In genomic region chr14:41263853-41264755, GRCm38 (mm10) we compare ENCODE assay signal across 11 mouse cellular contexts. TPM values are rescaled to one million over a fixed set of nuclear protein-coding genes. Genes with fewer than 3 reads are reported as not detected.
DNase-seq lines count a peak whose midpoint lies in the region; ATAC-seq and TF ChIP-seq lines count a peak whose summit lies in the region.
"Not testable (repeated sequence)": the region's sequence is repeated elsewhere in the genome, so short reads cannot be mapped to it uniquely, and the experiment has no call there.
"Had no signal": no experiment of that assay in that cellular context is flagged by ENCODE, and none has a peak within 500 bp of the region (broad histone marks: within the 10 kb centered on the region; RNA-seq: fewer than 3 reads in every experiment).

No protein-coding gene starts in this region.

- peak overlapping the region; percentile 50 for H3K4me2 ChIP-seq in hindbrain, embryonic 14.5 days (replicated peaks)
- peak overlapping the region; percentile 34; the same call in 1 of the 2 replicates for H3K4me2 ChIP-seq in limb, embryonic 14.5 days (replicated peaks; ENCODE audit: low read depth, low read length, severe bottlenecking)
- H3K4me2 ChIP-seq in neural tube, embryonic 11.5 days (ENCODE audit: low read depth), result peak overlapping the region; percentile 34; the same call in 1 of the 2 replicates
- H3K4me2 ChIP-seq in stomach, embryonic 16.5 days (ENCODE audit: low read depth, low read length), result peak overlapping the region; percentile 34; the same call in 1 of the 2 replicates

- peak; percentile 91 for ATAC-seq in hindbrain, embryonic 14.5 days (ENCODE audit: low FRiP score)
- ATAC-seq in limb, embryonic 14.5 days (ENCODE audit: low FRiP score, low read depth), result peak; percentile 68; the same call in 1 of the 2 replicates
- peak; percentile 88 for ATAC-seq in neural tube, embryonic 11.5 days (ENCODE audit: insufficient read depth, low FRiP score, low TSS enrichment)
- ATAC-seq in stomach, embryonic 16.5 days (ENCODE audit: insufficient read depth, low FRiP score), result not testable (repeated sequence)

- not testable (repeated sequence) for H3K27ac ChIP-seq in hindbrain, embryonic 14.5 days; limb, embryonic 14.5 days (replicated peaks; ENCODE audit: low read depth, low read length); neural tube, embryonic 11.5 days (ENCODE audit: low read depth, low read length); stomach, embryonic 16.5 days (ENCODE audit: low read length)

- 7% methylated on average over 22 of the region's 29 CpGs for WGBS in hindbrain, embryonic 14.5 days
- 5% methylated on average over 14 of the region's 29 CpGs for WGBS in limb, embryonic 14.5 days
- 4% methylated on average over 19 of the region's 29 CpGs for WGBS in neural tube, embryonic 11.5 days
- 7% methylated on average over 26 of the region's 29 CpGs for WGBS in stomach, embryonic 16.5 days

- DNase-seq in R1 (ENCODE audit: low read depth, low spot score), result peak; percentile 1
- peak; percentile 0 for DNase-seq in embryo, embryonic 9.5 days (ENCODE audit: extremely low spot score)
- peak; percentile 48 to 70 for DNase-seq in frontal cortex, postnatal 36 days (ENCODE audit: low spot score in 2 of 2)
- DNase-seq in hindbrain, embryonic 14.5 days (ENCODE audit: low spot score); limb, embryonic 14.5 days (ENCODE audit: low spot score): not testable (repeated sequence)
- peak; percentile 11 to 18 for DNase-seq in layer of hippocampus, adult 8-10 months (ENCODE audit: low spot score in 2 of 2)
- DNase-seq in neural tube, embryonic 11.5 days (ENCODE audit: low spot score), result peak; percentile 9

- not testable (repeated sequence) for H3K36me3 ChIP-seq in hindbrain, embryonic 14.5 days (replicated peaks; ENCODE audit: control insufficient read depth, insufficient read depth); limb, embryonic 14.5 days (ENCODE audit: control insufficient read depth, insufficient read depth, low read length); neural tube, embryonic 11.5 days (ENCODE audit: control insufficient read depth, insufficient read depth, low read length); stomach, embryonic 16.5 days (ENCODE audit: control insufficient read depth, insufficient read depth, low read length)

- H3K9ac ChIP-seq in hindbrain, embryonic 14.5 days; limb, embryonic 14.5 days (ENCODE audit: low read depth, low read length, severe bottlenecking); neural tube, embryonic 11.5 days (ENCODE audit: low read length); stomach, embryonic 16.5 days (ENCODE audit: low read length): not testable (repeated sequence)

- H3K4me3 ChIP-seq in hindbrain, embryonic 14.5 days (replicated peaks; ENCODE audit: low read length), result peak overlapping the region; percentile 27
- 0 out of 2 replicates have a peak overlapping the region, but pooled peaks have one; percentile 18 for H3K4me3 ChIP-seq in limb, embryonic 14.5 days (replicated peaks; ENCODE audit: low read length)
- not testable (repeated sequence) for H3K4me3 ChIP-seq in neural tube, embryonic 11.5 days (ENCODE audit: low read depth, low read length)
- H3K4me3 ChIP-seq in stomach, embryonic 16.5 days (replicated peaks; ENCODE audit: low read length), result peak overlapping the region; percentile 28

- H3K9me3 ChIP-seq in hindbrain, embryonic 14.5 days (ENCODE audit: control insufficient read depth, low read length); limb, embryonic 14.5 days (ENCODE audit: control insufficient read depth, low read length); neural tube, embryonic 11.5 days (ENCODE audit: control insufficient read depth, low read length); stomach, embryonic 16.5 days (replicated peaks; ENCODE audit: control insufficient read depth, low read length): not testable (repeated sequence)

- H3K4me1 ChIP-seq in hindbrain, embryonic 14.5 days (replicated peaks; ENCODE audit: control insufficient read depth, insufficient read depth, low read length); limb, embryonic 14.5 days (ENCODE audit: control insufficient read depth, insufficient read depth, low read length); neural tube, embryonic 11.5 days (ENCODE audit: control insufficient read depth, insufficient read depth, low read length); stomach, embryonic 16.5 days (ENCODE audit: control insufficient read depth, insufficient read depth, low read length): not testable (repeated sequence)

- not testable (repeated sequence) for TF ChIP-seq POLR2A in limb, embryonic 14.5 days (IDR thresholded peaks at IDR 0.05; ENCODE audit: borderline replicate concordance, extremely low read depth, insufficient read depth, insufficient read length)

- H3K27me3 ChIP-seq in hindbrain, embryonic 14.5 days (ENCODE audit: control insufficient read depth, insufficient read depth, low read length); limb, embryonic 14.5 days (ENCODE audit: control insufficient read depth, insufficient read depth, low read length); neural tube, embryonic 11.5 days (ENCODE audit: control insufficient read depth, insufficient read depth, low read length); stomach, embryonic 16.5 days (ENCODE audit: control insufficient read depth, insufficient read depth, low read length): not testable (repeated sequence)

RNA-seq across cellular contexts. Expression of gene Gm2832, which starts 14.5 kb away (rescaled TPM):
- polyA plus RNA-seq in hindbrain, embryonic 14.5 days (2014; fragmentation: Nextera tagmentation; extraction: Ambion mirVana), result 0.17 and 0.60 TPM in 2 replicates
- total RNA-seq in layer of hippocampus, adult 8-10 months (2022), result not detected
- polyA plus RNA-seq in limb, embryonic 14.5 days (2012; rRNA removed), result 0.11 and 0.12 TPM in 2 replicates
- polyA plus RNA-seq in limb, embryonic 14.5 days (2014; fragmentation: Nextera tagmentation; extraction: Ambion mirVana), result 0.15 TPM in 1 of 2 replicates, not detected in the other
- polyA plus RNA-seq in neural tube, embryonic 11.5 days (2014; fragmentation: Nextera tagmentation; extraction: Ambion mirVana), result not detected in 2 replicates
- not detected in 2 replicates for polyA plus RNA-seq in stomach, embryonic 16.5 days (2015; fragmentation: Nextera tagmentation; extraction: Ambion mirVana)
- total RNA-seq: gastrocnemius, postnatal 25 days had no signal
- polyA plus RNA-seq: cerebellum, adult 2 months; macrophage had no signal
